Mouse (Mus musculus): ENCODE measurements at regions not wholly inside any gene's neighbourhood (a gene's known extent, or its start where the extent isn't known, plus 50 kb on each side); places are given as distances from the start of the nearest gene placed in this dataset.
A peak's percentile ranks its signal among the peaks of the same experiment; 100 is the strongest.
"Not testable (repeated sequence)": the region's sequence is repeated elsewhere in the genome, so short reads cannot be mapped to it uniquely, and the experiment has no call there.

DNA sequence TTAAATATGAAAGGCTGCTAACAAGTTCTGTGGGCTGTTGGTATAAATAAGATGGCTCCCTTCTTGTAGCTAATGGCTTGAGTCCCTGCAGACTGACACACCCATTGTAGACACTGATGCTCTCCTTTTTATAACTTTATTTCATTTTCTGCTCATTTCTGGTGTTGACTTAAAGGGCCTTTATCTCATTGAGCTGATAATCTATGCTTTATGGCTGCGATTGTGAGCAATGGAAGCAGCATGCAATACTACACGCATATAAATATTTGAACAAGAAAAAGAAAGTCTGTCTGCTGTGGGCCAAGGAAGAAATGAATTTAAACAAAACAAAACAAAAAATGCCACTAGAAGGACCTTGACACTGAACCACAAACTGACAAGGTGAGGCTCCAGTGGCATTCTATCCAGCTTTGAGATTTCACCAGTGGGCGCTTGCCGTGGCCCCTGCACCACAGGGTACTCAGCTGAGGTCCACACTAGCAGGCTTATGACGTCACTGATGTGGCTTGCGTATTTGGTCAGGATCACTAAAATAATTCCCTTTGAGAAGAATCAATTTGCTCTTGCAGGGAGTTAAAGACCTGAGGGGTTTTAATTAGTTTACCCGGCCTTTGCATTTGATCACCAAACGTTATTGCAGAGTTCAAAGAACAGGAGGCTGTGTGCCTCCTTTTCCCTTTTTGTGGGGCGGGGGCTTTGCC lies 78.8 kb downstream of the Foxa2 start:
- Histone ChIP-seq H3K4me2 (ENCODE audit: low read depth) (peak overlapping the region; percentile 22; the same call in 1 of the 2 replicates), H3K36me3 (replicated peaks; ENCODE audit: control insufficient read depth, insufficient read depth, low read depth) (no peaks in the 10 kb centered on the region), H3K27ac (no peak overlapping the region), H3K27me3 (ENCODE audit: control insufficient read depth, insufficient read depth, low read length) (no peaks in the 10 kb centered on the region), H3K4me3 (ENCODE audit: insufficient read depth in 1 of 2, low read depth in 2 of 2, low read length in 2 of 2) (no peak overlapping the region), H3K4me1 (replicated peaks; ENCODE audit: control insufficient read depth in 2 of 2, insufficient read depth in 2 of 2, low read length in 1 of 2) (no peaks in the 10 kb centered on the region), H3K9ac (replicated peaks) (no peak overlapping the region), H3K9me3 (ENCODE audit: control insufficient read depth, low read length) (no peaks in the 10 kb centered on the region)
- TF ChIP-seq EP300 (IDR thresholded peaks at IDR 0.05; ENCODE audit: low read depth) = no peak
- no peak for TF ChIP-seq CTCF (IDR thresholded peaks at IDR 0.05; ENCODE audit: low read depth)
- no peak for DNase-seq (ENCODE audit: low read depth in 3 of 3, low spot score in 3 of 3)
- ATAC-seq (ENCODE audit: insufficient read depth) = no peak
- 51% methylated on average over 9 of the region's 9 CpGs for WGBS (ENCODE audit: insufficient replicate concordance)

DNA sequence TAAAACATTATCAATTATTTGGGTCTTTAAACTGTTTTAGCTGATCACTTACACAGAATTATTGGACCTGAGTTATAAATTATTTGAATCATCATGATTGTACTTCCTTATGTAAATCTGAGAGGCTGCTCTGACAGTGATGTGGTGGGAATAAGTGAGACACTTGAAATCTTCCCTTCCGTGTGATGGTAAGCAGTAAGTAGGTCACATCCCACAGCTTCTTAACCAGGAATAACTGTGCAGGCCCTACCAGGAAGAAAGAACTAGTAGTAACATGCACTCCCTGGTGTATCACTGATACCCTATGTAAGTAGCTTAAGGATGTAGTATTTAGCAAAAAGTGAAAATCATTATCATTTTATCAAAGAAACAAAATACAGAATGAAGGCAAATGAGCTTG lies 83.5 kb downstream of the Foxa2 start:
- not testable (repeated sequence) for H3K9me3 ChIP-seq (ENCODE audit: control insufficient read depth, low read length); H3K4me3 ChIP-seq (ENCODE audit: insufficient read depth in 1 of 2, low read depth in 2 of 2, low read length in 2 of 2); H3K9ac ChIP-seq (replicated peaks); H3K36me3 ChIP-seq (replicated peaks; ENCODE audit: control insufficient read depth, insufficient read depth, low read depth); H3K4me2 ChIP-seq (ENCODE audit: low read depth); ATAC-seq (ENCODE audit: insufficient read depth); H3K4me1 ChIP-seq (replicated peaks; ENCODE audit: control insufficient read depth in 2 of 2, insufficient read depth in 2 of 2, low read length in 1 of 2); DNase-seq (ENCODE audit: low read depth in 3 of 3, low spot score in 3 of 3); H3K27me3 ChIP-seq (ENCODE audit: control insufficient read depth, insufficient read depth, low read length); H3K27ac ChIP-seq
- 80% methylated on average over 1 of the region's 1 CpGs for WGBS (ENCODE audit: insufficient replicate concordance)

DNA sequence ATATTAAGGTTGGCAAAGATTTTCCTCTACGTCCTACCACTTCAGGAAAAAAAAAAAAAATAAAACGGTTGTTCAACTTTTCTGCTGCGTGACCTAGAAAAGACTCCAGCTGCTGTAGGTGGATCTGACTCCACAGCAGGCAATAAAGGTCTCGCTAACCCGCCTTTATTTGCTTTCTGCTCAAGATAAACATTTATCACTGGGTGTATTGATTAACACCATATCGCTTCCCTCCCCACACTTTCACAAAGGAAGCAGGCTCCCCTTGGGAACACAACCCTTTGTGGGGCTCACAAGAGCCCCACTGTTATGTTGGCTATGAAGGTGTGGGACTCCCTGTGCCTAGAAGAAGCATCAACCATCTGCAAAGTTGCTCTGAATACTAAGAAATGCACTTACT lies 85.1 kb downstream of the Foxa2 start:
- no peaks in the 10 kb centered on the region for H3K36me3 ChIP-seq (replicated peaks; ENCODE audit: control insufficient read depth, insufficient read depth, low read depth)
- no peak for ATAC-seq (ENCODE audit: insufficient read depth)
- H3K4me2 ChIP-seq (ENCODE audit: low read depth) = no peak overlapping the region
- H3K27me3 ChIP-seq (ENCODE audit: control insufficient read depth, insufficient read depth, low read length) = no peaks in the 10 kb centered on the region
- H3K27ac ChIP-seq = no peak overlapping the region
- H3K9me3 ChIP-seq (ENCODE audit: control insufficient read depth, low read length) = no peaks in the 10 kb centered on the region
- H3K9ac ChIP-seq (replicated peaks) = no peak overlapping the region
- no peak overlapping the region for H3K4me3 ChIP-seq (ENCODE audit: insufficient read depth in 1 of 2, low read depth in 2 of 2, low read length in 2 of 2)
- H3K4me1 ChIP-seq (replicated peaks; ENCODE audit: control insufficient read depth in 2 of 2, insufficient read depth in 2 of 2, low read length in 1 of 2) = 0 out of 4 replicates have a peak, but pooled peaks cover 0 to 2% of the 10 kb centered on the region in 2 experiments
- 43% methylated on average over 6 of the region's 6 CpGs for WGBS (ENCODE audit: insufficient replicate concordance)
- DNase-seq (ENCODE audit: low read depth in 3 of 3, low spot score in 3 of 3) = no peak
- TF ChIP-seq CTCF (IDR thresholded peaks at IDR 0.05; ENCODE audit: low read depth) = no peak
- TF ChIP-seq EP300 (IDR thresholded peaks at IDR 0.05; ENCODE audit: low read depth) = no peak

DNA sequence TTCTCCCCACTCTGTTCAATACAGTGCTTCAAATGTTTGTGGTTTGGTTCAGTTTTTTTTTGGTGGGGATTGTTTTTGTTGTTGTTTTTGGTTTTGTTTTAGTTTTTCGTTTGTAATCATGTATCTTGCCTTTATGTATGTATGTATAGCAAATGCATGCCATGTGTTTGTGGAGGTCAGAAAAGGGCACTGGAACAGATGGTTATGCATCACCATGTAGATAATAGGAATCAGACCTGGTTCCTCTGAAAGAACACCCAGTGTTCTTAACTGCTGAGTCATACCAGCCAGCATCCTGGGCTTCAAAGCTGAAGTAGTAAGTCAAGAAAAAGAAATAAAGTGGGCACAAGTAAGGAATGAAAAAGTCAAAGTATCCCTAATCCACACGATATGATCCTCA lies 92.6 kb downstream of the Foxa2 start:
- DNase-seq (ENCODE audit: low read depth in 3 of 3, low spot score in 3 of 3) = no peak
- Histone ChIP-seq H3K4me3 (ENCODE audit: insufficient read depth in 1 of 2, low read depth in 2 of 2, low read length in 2 of 2) (no peak overlapping the region), H3K4me2 (ENCODE audit: low read depth) (no peak overlapping the region), H3K9me3 (ENCODE audit: control insufficient read depth, low read length) (no peaks in the 10 kb centered on the region), H3K36me3 (replicated peaks; ENCODE audit: control insufficient read depth, insufficient read depth, low read depth) (no peaks in the 10 kb centered on the region), H3K9ac (replicated peaks) (no peak overlapping the region), H3K4me1 (replicated peaks; ENCODE audit: control insufficient read depth in 2 of 2, insufficient read depth in 2 of 2, low read length in 1 of 2) (no peaks in the 10 kb centered on the region), H3K27me3 (ENCODE audit: control insufficient read depth, insufficient read depth, low read length) (no peaks in the 10 kb centered on the region), H3K27ac (no peak overlapping the region)
- 34% methylated on average over 2 of the region's 2 CpGs for WGBS (ENCODE audit: insufficient replicate concordance)
- TF ChIP-seq CTCF (IDR thresholded peaks at IDR 0.05; ENCODE audit: low read depth) (no peak), EP300 (IDR thresholded peaks at IDR 0.05; ENCODE audit: low read depth) (no peak)
- no peak for ATAC-seq (ENCODE audit: insufficient read depth)

DNA sequence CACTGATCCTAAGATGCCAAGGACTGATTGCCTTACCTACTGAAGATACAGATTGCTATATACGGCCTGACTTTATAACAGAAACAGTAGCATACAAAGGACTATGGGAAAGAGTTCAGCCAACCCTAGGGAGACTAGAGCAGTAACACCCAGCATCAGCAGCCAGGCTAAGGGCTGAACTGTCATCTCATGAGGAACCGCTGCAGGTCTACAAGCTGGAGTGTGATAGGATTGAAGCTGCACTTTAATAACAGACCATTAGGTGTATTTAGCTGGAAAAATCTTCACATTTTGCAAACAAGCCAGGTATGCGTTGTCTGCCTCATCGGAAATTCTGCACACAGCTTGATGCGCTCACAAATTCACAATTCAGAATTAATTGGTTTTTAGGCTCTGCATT lies 95.5 kb downstream of the Foxa2 start:
- WGBS (ENCODE audit: insufficient replicate concordance) = 78% methylated on average over 5 of the region's 5 CpGs
- H3K27ac ChIP-seq = no peak overlapping the region
- H3K27me3 ChIP-seq (ENCODE audit: control insufficient read depth, insufficient read depth, low read length) = no peaks in the 10 kb centered on the region
- no peaks in the 10 kb centered on the region for H3K4me1 ChIP-seq (replicated peaks; ENCODE audit: control insufficient read depth in 2 of 2, insufficient read depth in 2 of 2, low read length in 1 of 2)
- ATAC-seq (ENCODE audit: insufficient read depth) = no peak
- no peaks in the 10 kb centered on the region for H3K36me3 ChIP-seq (replicated peaks; ENCODE audit: control insufficient read depth, insufficient read depth, low read depth)
- no peak overlapping the region for H3K4me2 ChIP-seq (ENCODE audit: low read depth)
- TF ChIP-seq EP300 (IDR thresholded peaks at IDR 0.05; ENCODE audit: low read depth) (no peak), CTCF (IDR thresholded peaks at IDR 0.05; ENCODE audit: low read depth) (no peak)
- H3K4me3 ChIP-seq (ENCODE audit: insufficient read depth in 1 of 2, low read depth in 2 of 2, low read length in 2 of 2) = no peak overlapping the region
- no peak for DNase-seq (ENCODE audit: low read depth in 3 of 3, low spot score in 3 of 3)
- H3K9me3 ChIP-seq (ENCODE audit: control insufficient read depth, low read length) = no peaks in the 10 kb centered on the region
- H3K9ac ChIP-seq (replicated peaks) = no peak overlapping the region

Data from liver, embryonic 14.5 days (tissue).